Mouse (Mus musculus): ENCODE results near the gene Lbr. TPM values are rescaled to one million over a fixed set of nuclear protein-coding genes. Genes with fewer than 3 reads are reported as not detected.

Lbr gene
- total and polyA plus RNA-seq, 2 experiments from 2014 or later: 29.7 to 71.9 TPM

GRCm38 (mm10) chr1:181845767-181846166 is 2.9 kb upstream of the Lbr start:
- WGBS: 90% methylated on average over 3 of the region's 3 CpGs
- no peak overlapping the region for H3K27ac ChIP-seq (ENCODE audit: low read depth)

DNA sequence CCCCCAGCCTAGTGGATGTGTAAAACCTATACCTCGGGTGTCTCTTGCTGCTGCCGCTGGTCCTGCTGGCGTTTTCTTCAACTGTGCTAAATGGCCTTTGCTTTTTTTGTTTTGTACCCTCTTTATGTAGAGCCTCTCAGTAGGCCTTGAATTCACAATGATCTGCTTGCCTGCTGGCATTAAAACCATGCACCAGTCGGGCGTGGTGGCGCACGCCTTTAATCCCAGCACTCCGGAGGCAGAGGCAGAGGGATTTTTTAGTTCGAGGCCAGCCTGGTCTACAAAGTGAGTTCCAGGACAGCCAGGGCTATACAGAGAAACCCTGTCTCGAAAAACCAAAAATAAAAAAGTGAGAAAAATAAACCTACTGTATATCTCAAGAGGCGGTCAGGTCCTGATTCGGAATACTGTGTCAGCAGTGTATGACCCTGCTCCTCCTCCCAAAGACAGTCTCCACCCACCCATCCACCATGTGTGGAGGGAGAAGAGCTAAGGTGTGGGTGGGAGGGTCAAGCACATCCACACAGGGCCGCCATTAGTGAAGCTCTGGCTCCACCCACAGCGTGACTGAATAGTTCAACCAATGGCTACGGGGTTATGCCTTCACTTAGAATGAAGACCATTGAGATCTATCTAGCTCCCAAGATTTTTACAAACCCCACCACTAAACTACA is 2.2 kb upstream of the Lbr start:
- H3K36me3 ChIP-seq (replicated peaks; ENCODE audit: control insufficient read depth, insufficient read depth, low read length): no peaks in the 10 kb centered on the region
- no peak overlapping the region for H3K4me2 ChIP-seq (ENCODE audit: low read depth, low read length)
- no peaks in the 10 kb centered on the region for H3K27me3 ChIP-seq (ENCODE audit: control insufficient read depth, insufficient read depth, low read length)
- no peak for DNase-seq (ENCODE audit: low spot score)
- no peak overlapping the region for H3K9ac ChIP-seq (replicated peaks; ENCODE audit: low read depth, low read length)
- no peak overlapping the region for H3K4me3 ChIP-seq (ENCODE audit: low read depth, low read length)
- no peak overlapping the region for H3K27ac ChIP-seq (ENCODE audit: low read depth)
- H3K4me1 ChIP-seq (ENCODE audit: control insufficient read depth, insufficient read depth): peaks cover 12% of the 10 kb centered on the region
- TF ChIP-seq CTCF (IDR thresholded peaks at IDR 0.05; ENCODE audit: low read depth) (no peak), EP300 (IDR thresholded peaks at IDR 0.05; ENCODE audit: low read depth) (no peak)
- H3K9me3 ChIP-seq (replicated peaks; ENCODE audit: control insufficient read depth, low read length): no peaks in the 10 kb centered on the region
- WGBS: 81% methylated on average over 15 of the region's 15 CpGs
- no peak for ATAC-seq (ENCODE audit: insufficient read depth, low read depth)

More at GRCm38 (mm10) chr1:181845767-181846166, 2.9 kb upstream of the Lbr start:
- Histone ChIP-seq H3K4me1 (ENCODE audit: control insufficient read depth, insufficient read depth) (peaks cover 5% of the 10 kb centered on the region; the same call in 1 of the 2 replicates), H3K4me3 (ENCODE audit: low read depth, low read length) (no peak overlapping the region), H3K36me3 (replicated peaks; ENCODE audit: control insufficient read depth, insufficient read depth, low read length) (no peaks in the 10 kb centered on the region), H3K9me3 (replicated peaks; ENCODE audit: control insufficient read depth, low read length) (no peaks in the 10 kb centered on the region), H3K4me2 (ENCODE audit: low read depth, low read length) (no peak overlapping the region), H3K27me3 (ENCODE audit: control insufficient read depth, insufficient read depth, low read length) (no peaks in the 10 kb centered on the region), H3K9ac (replicated peaks; ENCODE audit: low read depth, low read length) (no peak overlapping the region)
- no peak for TF ChIP-seq CTCF (IDR thresholded peaks at IDR 0.05; ENCODE audit: low read depth)
- TF ChIP-seq EP300 (IDR thresholded peaks at IDR 0.05; ENCODE audit: low read depth): no peak
- ATAC-seq (ENCODE audit: insufficient read depth, low read depth) (no peak), DNase-seq (ENCODE audit: low spot score) (no peak)

- peak; percentile 93 for DNase-seq (ENCODE audit: low spot score)
- peak; percentile 80 for TF ChIP-seq EP300 (IDR thresholded peaks at IDR 0.05; ENCODE audit: low read depth)
- TF ChIP-seq CTCF (IDR thresholded peaks at IDR 0.05; ENCODE audit: low read depth): peak; percentile 39
- no peaks in the 10 kb centered on the region for H3K9me3 ChIP-seq (replicated peaks; ENCODE audit: control insufficient read depth, low read length)
- H3K27me3 ChIP-seq (ENCODE audit: control insufficient read depth, insufficient read depth, low read length): no peaks in the 10 kb centered on the region
- under 1% methylated on average over 89 of the region's 113 CpGs for whole genome bisulfite sequencing
- H3K27ac ChIP-seq (ENCODE audit: low read depth): peak overlapping the region; percentile 99
- H3K36me3 ChIP-seq (replicated peaks; ENCODE audit: control insufficient read depth, insufficient read depth, low read length): peaks cover 3% of the 10 kb centered on the region; the same call in 1 of the 2 replicates
- peaks cover 21% of the 10 kb centered on the region for H3K4me1 ChIP-seq (ENCODE audit: control insufficient read depth, insufficient read depth)
- peak overlapping the region; percentile 90 for H3K4me3 ChIP-seq (ENCODE audit: low read depth, low read length)
- peak overlapping the region; percentile 91 for H3K9ac ChIP-seq (replicated peaks; ENCODE audit: low read depth, low read length)
- peak overlapping the region; percentile 90 for H3K4me2 ChIP-seq (ENCODE audit: low read depth, low read length)
- ATAC-seq (ENCODE audit: insufficient read depth, low read depth): peak; percentile 98
Measured at GRCm38 (mm10) chr1:181841864-181842672, 778 bp downstream of the Lbr start.

GRCm38 (mm10) chr1:181841396-181841795 is 1.4 kb downstream of the Lbr start:
- no peak for TF ChIP-seq CTCF (IDR thresholded peaks at IDR 0.05; ENCODE audit: low read depth)
- no peak for TF ChIP-seq EP300 (IDR thresholded peaks at IDR 0.05; ENCODE audit: low read depth)
- Histone ChIP-seq H3K36me3 (replicated peaks; ENCODE audit: control insufficient read depth, insufficient read depth, low read length) (peaks cover 10% of the 10 kb centered on the region), H3K27ac (ENCODE audit: low read depth) (peak overlapping the region; percentile 99), H3K27me3 (ENCODE audit: control insufficient read depth, insufficient read depth, low read length) (no peaks in the 10 kb centered on the region), H3K4me2 (ENCODE audit: low read depth, low read length) (peak overlapping the region; percentile 90), H3K9ac (replicated peaks; ENCODE audit: low read depth, low read length) (peak overlapping the region; percentile 91), H3K4me1 (ENCODE audit: control insufficient read depth, insufficient read depth) (peaks cover 21% of the 10 kb centered on the region), H3K9me3 (replicated peaks; ENCODE audit: control insufficient read depth, low read length) (no peaks in the 10 kb centered on the region), H3K4me3 (ENCODE audit: low read depth, low read length) (peak overlapping the region; percentile 90)
- ATAC-seq (ENCODE audit: insufficient read depth, low read depth) (no peak), DNase-seq (ENCODE audit: low spot score) (no peak)
- WGBS: 1% methylated on average over 16 of the region's 16 CpGs

DNA sequence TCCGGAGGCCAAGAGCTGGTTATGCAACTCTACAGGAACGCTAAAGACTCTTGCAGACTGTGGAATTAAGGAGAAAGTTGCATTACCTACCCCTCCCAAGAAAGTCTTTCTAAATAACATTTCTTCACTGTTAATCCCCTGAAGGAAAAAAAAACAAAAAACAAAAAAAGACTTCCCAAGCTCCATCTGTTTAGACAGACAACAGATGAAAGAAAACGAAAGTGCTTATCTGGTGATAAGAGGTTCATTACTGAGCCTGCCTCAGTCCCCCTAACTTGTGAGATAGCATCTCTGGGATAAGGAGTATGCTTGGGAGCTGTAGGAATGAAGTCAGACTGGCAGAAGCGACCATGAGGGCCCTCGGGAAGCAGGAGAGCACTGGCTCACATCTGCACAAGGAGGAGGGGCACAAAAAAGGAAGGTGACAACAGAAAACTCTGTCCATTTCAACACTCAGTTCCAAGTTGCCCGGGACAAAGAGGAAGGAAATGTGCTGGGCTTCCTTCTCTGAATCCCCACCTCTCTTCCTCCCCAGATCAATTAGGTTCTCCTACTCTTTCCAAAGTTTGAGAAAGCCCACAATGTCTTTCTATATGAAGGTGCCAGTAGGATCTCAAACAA is 3.0 kb downstream of the Lbr start:
- Histone ChIP-seq H3K4me2 (ENCODE audit: low read depth, low read length) (peak overlapping the region; percentile 90), H3K9me3 (replicated peaks; ENCODE audit: control insufficient read depth, low read length) (no peaks in the 10 kb centered on the region), H3K27ac (ENCODE audit: low read depth) (no peak overlapping the region; the same call in 1 of the 2 replicates), H3K27me3 (ENCODE audit: control insufficient read depth, insufficient read depth, low read length) (no peaks in the 10 kb centered on the region), H3K36me3 (replicated peaks; ENCODE audit: control insufficient read depth, insufficient read depth, low read length) (peaks cover 25% of the 10 kb centered on the region), H3K9ac (replicated peaks; ENCODE audit: low read depth, low read length) (peak overlapping the region; percentile 17; the same call in 1 of the 2 replicates), H3K4me1 (ENCODE audit: control insufficient read depth, insufficient read depth) (peaks cover 21% of the 10 kb centered on the region), H3K4me3 (ENCODE audit: low read depth, low read length) (peak overlapping the region; percentile 22)
- DNase-seq (ENCODE audit: low spot score): no peak
- TF ChIP-seq EP300 (IDR thresholded peaks at IDR 0.05; ENCODE audit: low read depth) (no peak), CTCF (IDR thresholded peaks at IDR 0.05; ENCODE audit: low read depth) (no peak)
- WGBS: 9% methylated on average over 6 of the region's 6 CpGs
- ATAC-seq (ENCODE audit: insufficient read depth, low read depth): no peak
